ENCODE assay signal across 29 mouse cellular contexts in the genomic region with DNA sequence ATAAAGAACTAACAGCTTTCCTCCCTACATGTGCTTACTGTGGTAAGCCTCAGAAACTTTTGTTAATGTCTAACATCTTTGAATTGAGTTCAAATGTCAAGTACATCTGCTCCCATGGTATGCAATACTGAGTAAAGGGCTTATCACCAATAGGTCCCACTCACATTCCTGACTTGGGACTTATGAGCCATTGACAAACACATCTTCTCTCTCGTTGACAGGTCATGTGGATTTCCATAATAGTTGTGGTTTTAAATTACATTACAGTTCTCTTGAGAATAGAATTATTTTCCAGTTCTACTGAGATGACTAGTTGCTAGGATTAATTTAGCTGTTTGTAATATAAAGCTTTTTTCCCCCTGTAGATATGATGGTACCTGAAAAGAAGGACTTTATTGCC.
"Had no signal": no experiment of that assay in that cellular context is flagged by ENCODE, and none has a peak within 500 bp of the region (broad histone marks: within the 10 kb centered on the region; RNA-seq: fewer than 3 reads in every experiment).

No protein-coding gene starts in this region.

- DNase-seq: heart, postnatal 10 days; heart, postnatal 14 days; heart, postnatal 36 days; heart, postnatal 4 days; kidney, adult 11 months; kidney, adult 18-20 months; kidney, adult 2 months; kidney, adult 8-10 months; kidney, adult 9 months; kidney, postnatal 10 days; kidney, postnatal 25 days; kidney, postnatal 36 days; kidney, postnatal 4 days; layer of hippocampus, adult 9-11 months; layer of hippocampus, postnatal 36 days had no signal

- H3K27ac ChIP-seq: heart, embryonic 10.5 days; heart, embryonic 13.5 days; heart, embryonic 15.5 days; hindbrain, embryonic 10.5 days; hindbrain, embryonic 12.5 days; hindbrain, embryonic 13.5 days; hindbrain, embryonic 14.5 days; hindbrain, embryonic 15.5 days; hindbrain, postnatal 0 days; intestine, embryonic 15.5 days; kidney, embryonic 15.5 days; kidney, postnatal 0 days; left cerebral cortex, adult 2 months had no signal

- H3K4me3 ChIP-seq: heart, embryonic 10.5 days; heart, embryonic 12.5 days; heart, embryonic 13.5 days; heart, embryonic 15.5 days; hindbrain, embryonic 10.5 days; hindbrain, embryonic 12.5 days; hindbrain, embryonic 13.5 days; hindbrain, embryonic 15.5 days; intestine, embryonic 15.5 days; kidney, embryonic 15.5 days; left cerebral cortex, adult 2 months had no signal
